Mouse (Mus musculus) heart, postnatal 14 days (tissue): Measurements from ENCODE around the gene Agrp. TPM values are rescaled to one million over a fixed set of nuclear protein-coding genes. Genes with fewer than 3 reads are reported as not detected.

Experiments used
- DNase-seq, 2 experiments: peaks; one replicate each; pipeline ENCODE4 v3.0.0; 2021 to 2022
- intact Hi-C: fragments of 180-260 bp; cut with DNase I; formaldehyde crosslinking; loops from one replicate; pipeline ENCODE4 v1.15.1; 2025
- total RNA-seq, 2 experiments: library from RNA; stranded (reverse); gene quantifications; 2 replicates each; pipeline ENCODE4 v1.2.3; 2021

The Agrp gene
- total RNA-seq, 2 experiments from 2014 or later: not detected

- intact Hi-C loops: loop anchor here (2.0 kb wide), 1 partner anchor 61 kb away; no protein-coding TSS in a partner anchor
- DNase-seq: no peak
Measured at GRCm38 (mm10) chr8:105623679-105624245, 13.4 kb downstream of the Agrp start.

- no peak for DNase-seq
- intact Hi-C loops: loop anchor here (2.0 kb wide), 1 partner anchor 62 kb away; no protein-coding TSS in a partner anchor
Measured at GRCm38 (mm10) chr8:105623118-105623517, 14.1 kb downstream of the Agrp start.

GRCm38 (mm10) chr8:105622421-105622920 is 14.7 kb downstream of the Agrp start:
- peak; percentile 95 to 97 for DNase-seq
- intact Hi-C loops: loop anchor here (2.0 kb wide), 1 partner anchor 62 kb away; no protein-coding TSS in a partner anchor

- no peak for DNase-seq
- intact Hi-C loops: loop anchor here (2.0 kb wide), 1 partner anchor 63 kb away; no protein-coding TSS in a partner anchor
Measured at GRCm38 (mm10) chr8:105621841-105622240, 15.4 kb downstream of the Agrp start.

- DNase-seq: no peak
- intact Hi-C loops: no loop called here
Measured at GRCm38 (mm10) chr8:105620946-105621720, 16.1 kb downstream of the Agrp start.

GRCm38 (mm10) chr8:105620211-105620610 is 17.0 kb downstream of the Agrp start:
- no peak for DNase-seq
- intact Hi-C loops: no loop called here

- intact Hi-C loops: no loop called here
- DNase-seq: no peak
Measured at GRCm38 (mm10) chr8:105618892-105619591, 18.2 kb downstream of the Agrp start.

GRCm38 (mm10) chr8:105618279-105618634 is 18.9 kb downstream of the Agrp start:
- intact Hi-C loops: no loop called here
- no peak for DNase-seq

GRCm38 (mm10) chr8:105617451-105618278 is 19.5 kb downstream of the Agrp start:
- intact Hi-C loops: no loop called here
- DNase-seq: no peak

GRCm38 (mm10) chr8:105615942-105616341 is 21.3 kb downstream of the Agrp start:
- DNase-seq: no peak
- intact Hi-C loops: no loop called here

- DNase-seq: peak; percentile 85 to 86
- intact Hi-C loops: no loop called here
Measured at GRCm38 (mm10) chr8:105613830-105614511, 23.2 kb downstream of the Agrp start.

GRCm38 (mm10) chr8:105613037-105613436 is 24.2 kb downstream of the Agrp start:
- intact Hi-C loops: no loop called here
- DNase-seq: peak; percentile 69 to 73

- intact Hi-C loops: no loop called here
- no peak for DNase-seq
Measured at GRCm38 (mm10) chr8:105611836-105612235, 25.4 kb downstream of the Agrp start.

GRCm38 (mm10) chr8:105609771-105610170 is 27.4 kb downstream of the Agrp start:
- intact Hi-C loops: no loop called here
- no peak for DNase-seq

GRCm38 (mm10) chr8:105609355-105609754 is 27.8 kb downstream of the Agrp start:
- intact Hi-C loops: no loop called here
- DNase-seq: no peak

- DNase-seq: no peak
- intact Hi-C loops: no loop called here
Measured at GRCm38 (mm10) chr8:105607684-105608083, 29.5 kb downstream of the Agrp start.

- DNase-seq: no peak
- intact Hi-C loops: no loop called here
Measured at GRCm38 (mm10) chr8:105607062-105607461, 30.1 kb downstream of the Agrp start.

- DNase-seq: peak; percentile 86 to 87
- intact Hi-C loops: no loop called here
Measured at GRCm38 (mm10) chr8:105606189-105607023, 30.8 kb downstream of the Agrp start.
